14 mouse cellular contexts compared by ENCODE assay signal in genomic region chr13:101915948-101916594, GRCm38 (mm10).
DNase-seq lines count a peak whose midpoint lies in the region; ATAC-seq and TF ChIP-seq lines count a peak whose summit lies in the region.
"Had no signal": no experiment of that assay in that cellular context is flagged by ENCODE, and none has a peak within 500 bp of the region (broad histone marks: within the 10 kb centered on the region; RNA-seq: fewer than 3 reads in every experiment).

No protein-coding gene starts in this region.

- H3K36me3 ChIP-seq in embryonic facial prominence, embryonic 15.5 days: no peaks in the 10 kb centered on the region
- no peaks in the 10 kb centered on the region for H3K36me3 ChIP-seq in embryonic facial prominence, embryonic 10.5 days (replicated peaks)
- H3K36me3 ChIP-seq in liver, adult 2 months (ENCODE audit: control insufficient read depth, insufficient read depth, low read length): no peaks in the 10 kb centered on the region
- H3K36me3 ChIP-seq in intestine, embryonic 14.5 days (ENCODE audit: control insufficient read depth, insufficient read depth, low read length): no peaks in the 10 kb centered on the region
- no peaks in the 10 kb centered on the region for H3K36me3 ChIP-seq in stomach, embryonic 14.5 days (ENCODE audit: control insufficient read depth, insufficient read depth, low read length)

- 0 out of 2 replicates have a peak overlapping the region, but pooled peaks have one; percentile 5 for H3K27ac ChIP-seq in embryonic facial prominence, embryonic 15.5 days (replicated peaks)
- H3K27ac ChIP-seq in embryonic facial prominence, embryonic 10.5 days (replicated peaks): no peak overlapping the region
- peak overlapping the region; percentile 68 for H3K27ac ChIP-seq in liver, adult 2 months (replicated peaks; ENCODE audit: insufficient read depth, low read depth, low read length)
- peak overlapping the region; percentile 7; the same call in 1 of the 2 replicates for H3K27ac ChIP-seq in intestine, embryonic 14.5 days (ENCODE audit: low read depth)
- peak overlapping the region; percentile 73; the same call in 1 of the 2 replicates for H3K27ac ChIP-seq in stomach, embryonic 14.5 days (ENCODE audit: low read length)

- H3K27me3 ChIP-seq in embryonic facial prominence, embryonic 15.5 days: no peaks in the 10 kb centered on the region
- H3K27me3 ChIP-seq in embryonic facial prominence, embryonic 10.5 days (replicated peaks; ENCODE audit: low read depth, poor library complexity, severe bottlenecking): no peaks in the 10 kb centered on the region
- no peaks in the 10 kb centered on the region for H3K27me3 ChIP-seq in liver, adult 2 months (ENCODE audit: control insufficient read depth, insufficient read depth, low read length)
- no peaks in the 10 kb centered on the region for H3K27me3 ChIP-seq in intestine, embryonic 14.5 days (replicated peaks; ENCODE audit: control insufficient read depth, insufficient read depth, low read length)
- H3K27me3 ChIP-seq in stomach, embryonic 14.5 days (ENCODE audit: control insufficient read depth, insufficient read depth, low read length): no peaks in the 10 kb centered on the region

- H3K4me3 ChIP-seq in embryonic facial prominence, embryonic 15.5 days (replicated peaks): no peak overlapping the region
- no peak overlapping the region for H3K4me3 ChIP-seq in embryonic facial prominence, embryonic 10.5 days
- H3K4me3 ChIP-seq in liver, adult 2 months (ENCODE audit: insufficient read depth, low read depth, low read length): no peak overlapping the region
- H3K4me3 ChIP-seq in intestine, embryonic 14.5 days (ENCODE audit: low read depth, low read length): no peak overlapping the region
- H3K4me3 ChIP-seq in stomach, embryonic 14.5 days (ENCODE audit: low read depth, low read length): no peak overlapping the region

- no peak overlapping the region for H3K4me2 ChIP-seq in embryonic facial prominence, embryonic 15.5 days (replicated peaks)
- H3K4me2 ChIP-seq in intestine, embryonic 14.5 days (ENCODE audit: low read length): no peak overlapping the region
- H3K4me2 ChIP-seq in stomach, embryonic 14.5 days (replicated peaks; ENCODE audit: low read depth, low read length): no peak overlapping the region
- H3K4me2 ChIP-seq: midbrain, embryonic 11.5 days had no signal

- no peaks in the 10 kb centered on the region for H3K9me3 ChIP-seq in embryonic facial prominence, embryonic 15.5 days (replicated peaks)
- H3K9me3 ChIP-seq in embryonic facial prominence, embryonic 10.5 days: no peaks in the 10 kb centered on the region
- H3K9me3 ChIP-seq in intestine, embryonic 14.5 days (ENCODE audit: control insufficient read depth, low read length): no peaks in the 10 kb centered on the region
- H3K9me3 ChIP-seq in stomach, embryonic 14.5 days (ENCODE audit: control insufficient read depth, low read depth, low read length): no peaks in the 10 kb centered on the region

- 60% methylated on average over 6 of the region's 6 CpGs for WGBS in embryonic facial prominence, embryonic 15.5 days
- WGBS in embryonic facial prominence, embryonic 10.5 days: 78% methylated on average over 6 of the region's 6 CpGs
- 15% methylated on average over 6 of the region's 6 CpGs for WGBS in liver, adult 2 months
- WGBS in intestine, embryonic 14.5 days: 67% methylated on average over 6 of the region's 6 CpGs
- 55% methylated on average over 6 of the region's 6 CpGs for WGBS in stomach, embryonic 14.5 days

- H3K79me2 ChIP-seq in liver, adult 2 months (ENCODE audit: control insufficient read depth, insufficient read depth, low read length): no peaks in the 10 kb centered on the region

- no peak for ATAC-seq in embryonic facial prominence, embryonic 15.5 days (ENCODE audit: insufficient number of reproducible peaks, low FRiP score, low TSS enrichment, low read depth)
- ATAC-seq in intestine, embryonic 14.5 days (replicated peaks; ENCODE audit: low FRiP score, low TSS enrichment, low read depth): no peak
- peak; percentile 35 for ATAC-seq in stomach, embryonic 14.5 days (ENCODE audit: insufficient number of reproducible peaks, insufficient read depth, low FRiP score, low read depth)

- peak; percentile 38 for TF ChIP-seq CTCF in liver, adult 2 months (IDR thresholded peaks at IDR 0.05; ENCODE audit: low read depth, low read length)

- no peak for DNase-seq in embryonic facial prominence, embryonic 10.5 days (ENCODE audit: low spot score)
- peak; percentile 100 for DNase-seq in liver, adult 2 months (ENCODE audit: extremely low read depth, low read depth, low spot score)
- DNase-seq in liver: no peak
- peak; percentile 55 for DNase-seq in intestine, embryonic 14.5 days (ENCODE audit: low spot score)
- no peak for DNase-seq in cerebellum, adult 9-10 months
- DNase-seq in embryo, embryonic 10.5 days (ENCODE audit: low spot score): no peak
- DNase-seq: adrenal gland, postnatal 36 days; cerebellum, adult 11 months; forebrain, postnatal 0 days; layer of hippocampus, adult 9-11 months; left cerebral cortex, postnatal 4 days had no signal

- H3K9ac ChIP-seq in embryonic facial prominence, embryonic 15.5 days: no peak overlapping the region
- H3K9ac ChIP-seq in liver, adult 2 months (ENCODE audit: low read depth, low read length): no peak overlapping the region
- H3K9ac ChIP-seq in intestine, embryonic 14.5 days (ENCODE audit: low read length): no peak overlapping the region
- H3K9ac ChIP-seq in stomach, embryonic 14.5 days (replicated peaks; ENCODE audit: low read depth, low read length): no peak overlapping the region
- H3K9ac ChIP-seq: forebrain, postnatal 0 days had no signal

- H3K4me1 ChIP-seq in embryonic facial prominence, embryonic 15.5 days: peaks cover 9% of the 10 kb centered on the region; the same call in 1 of the 2 replicates
- H3K4me1 ChIP-seq in embryonic facial prominence, embryonic 10.5 days: no peaks in the 10 kb centered on the region
- H3K4me1 ChIP-seq in liver, adult 2 months (ENCODE audit: control insufficient read depth, insufficient read depth, low read length): peaks cover 14% of the 10 kb centered on the region
- 0 out of 2 replicates have a peak, but pooled peaks cover 14% of the 10 kb centered on the region for H3K4me1 ChIP-seq in intestine, embryonic 14.5 days (replicated peaks; ENCODE audit: control insufficient read depth, insufficient read depth, low read length)
- peaks cover 11% of the 10 kb centered on the region; the same call in 1 of the 2 replicates for H3K4me1 ChIP-seq in stomach, embryonic 14.5 days (ENCODE audit: control insufficient read depth, insufficient read depth, low read length)

- TF ChIP-seq POLR2A in liver, adult 2 months (IDR thresholded peaks at IDR 0.05; ENCODE audit: extremely low read depth, insufficient read depth, low read length): no peak

Comparison
In these comparisons a context has a peak if more than half of its experiments do, and no peak if none do; other contexts are left out.
1. DNase-seq: peak in liver, adult 2 months (single experiment) and intestine, embryonic 14.5 days (single experiment); none in embryonic facial prominence, embryonic 10.5 days (single experiment), liver (single experiment), cerebellum, adult 9-10 months (single experiment) and embryo, embryonic 10.5 days (single experiment).